Mouse (Mus musculus) lung, postnatal 0 days (tissue): ENCODE results near the gene Zfp691. TPM values are rescaled to one million over a fixed set of nuclear protein-coding genes. Genes with fewer than 3 reads are reported as not detected.

Experiments used
- ATAC-seq: fragments of 200-750 bp; cut with Nextera tagmentation; 2 replicates; pipeline ENCODE4 v1.8.0; 2017; ENCODE audit warnings: moderate library complexity
- DNase-seq: peaks from one replicate; pipeline ENCODE4 v3.0.0-alpha.2; 2016; ENCODE audit warnings: low spot score
- H3K27ac ChIP-seq: fragments of 300-500 bp; sonication (generic); 2 replicates; pipeline ENCODE4 v1.5.1; 2014; ENCODE audit warnings: antibody characterized with exemption, mild to moderate bottlenecking, low read length, mixed read lengths
- H3K27me3 ChIP-seq: fragments of 300-500 bp; sonication (generic); replicated peaks from 2 replicates; pipeline ENCODE4 v1.6.1; 2014; ENCODE audit warnings: low read length, mixed read lengths; ENCODE audit not compliant: insufficient read depth
- H3K36me3 ChIP-seq: fragments of 300-500 bp; sonication (generic); 2 replicates; pipeline ENCODE4 v1.6.1; 2014; ENCODE audit warnings: low read length, mixed read lengths; ENCODE audit not compliant: insufficient read depth
- H3K4me1 ChIP-seq: fragments of 300-500 bp; sonication (generic); 2 replicates; pipeline ENCODE4 v1.6.1; 2014; ENCODE audit warnings: antibody characterized with exemption, low read depth, low read length, mixed read lengths; ENCODE audit not compliant: insufficient read depth
- H3K4me2 ChIP-seq: fragments of 300-500 bp; sonication (generic); replicated peaks from 2 replicates; pipeline ENCODE4 v1.6.1; 2014; ENCODE audit warnings: low read depth, mild to moderate bottlenecking, low read length, moderate library complexity, mixed read lengths
- H3K4me3 ChIP-seq: fragments of 300-500 bp; sonication (generic); 2 replicates; pipeline ENCODE4 v1.5.1; 2014; ENCODE audit warnings: low read depth, low read length
- H3K9ac ChIP-seq: fragments of 300-500 bp; sonication (generic); replicated peaks from 2 replicates; pipeline ENCODE4 v1.6.1; 2014; ENCODE audit warnings: low read depth, mild to moderate bottlenecking
- H3K9me3 ChIP-seq: fragments of 300-500 bp; sonication (generic); 2 replicates; pipeline ENCODE4 v1.6.1; 2016; ENCODE audit warnings: low read length, mixed read lengths
- CTCF ChIP-seq: IDR thresholded peaks from 2 replicates; pipeline ENCODE4 v1.5.1; 2016; ENCODE audit warnings: antibody characterized with exemption, mild to moderate bottlenecking
- EP300 ChIP-seq: IDR thresholded peaks from 2 replicates; pipeline ENCODE4 v1.6.1; 2016; ENCODE audit warnings: antibody characterized with exemption, mild to moderate bottlenecking, control low read depth
- WGBS: fragments of 180-500 bp; shearing (Covaris S2); extraction: QIAGEN DNeasy Blood & Tissue Kit; methylation state at CpG from one replicate; pipeline ENCODE4 v1.1.7; 2014; 5-methylcytosine and 5-hydroxymethylcytosine counted together
- polyA plus RNA-seq: library from polyadenylated mRNA; unstranded; fragments of >200 nt; fragmentation: Nextera tagmentation; extraction: Ambion mirVana; gene quantifications from 2 replicates; pipeline ENCODE4 v1.2.1, GENCODE M21; 2015

Zfp691 gene
- polyA plus RNA-seq, 1 experiment from 2014 or later: 5.8 TPM

- Histone ChIP-seq H3K9me3 (no peaks in the 10 kb centered on the region), H3K4me1 (no peaks in the 10 kb centered on the region), H3K4me2 (no peak overlapping the region), H3K27ac (no peak overlapping the region), H3K27me3 (no peaks in the 10 kb centered on the region), H3K9ac (no peak overlapping the region), H3K36me3 (no peaks in the 10 kb centered on the region), H3K4me3 (no peak overlapping the region)
- ATAC-seq: no peak
- TF ChIP-seq CTCF: peak; percentile 28
- no peak for TF ChIP-seq EP300
- 74% methylated on average over 4 of the region's 4 CpGs for WGBS
- no peak for DNase-seq
Observed at GRCm38 (mm10) chr4:119162990-119163389, 11.0 kb downstream of the Zfp691 start.

DNA sequence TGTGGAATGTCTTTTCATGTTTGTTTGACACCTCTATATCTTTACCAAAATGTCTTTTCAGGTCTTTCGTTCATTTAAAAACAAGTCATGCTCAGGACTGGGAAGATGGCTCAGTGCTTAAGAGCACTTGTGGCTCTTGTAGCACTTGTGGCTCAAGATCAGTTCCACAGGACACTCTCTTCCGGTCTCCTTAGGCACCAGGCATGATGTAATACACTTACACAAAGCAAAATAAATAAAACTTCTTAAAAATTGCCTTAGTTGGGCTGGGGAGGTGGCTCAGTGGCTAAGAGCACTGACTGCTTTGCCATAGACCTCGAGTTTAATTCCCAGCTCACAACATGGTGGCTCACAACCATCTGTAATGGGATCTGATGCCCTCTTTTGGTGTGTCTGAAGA is 12.6 kb downstream of the Zfp691 start:
- Histone ChIP-seq H3K9me3 (no peaks in the 10 kb centered on the region), H3K4me1 (no peaks in the 10 kb centered on the region), H3K4me3 (no peak overlapping the region), H3K36me3 (no peaks in the 10 kb centered on the region), H3K27ac (no peak overlapping the region), H3K9ac (no peak overlapping the region), H3K4me2 (no peak overlapping the region), H3K27me3 (no peaks in the 10 kb centered on the region)
- TF ChIP-seq EP300: peak; percentile 67
- no peak for TF ChIP-seq CTCF
- ATAC-seq: 0 out of 2 replicates have a peak, but pooled peaks have one; percentile 20
- 34% methylated on average over 3 of the region's 3 CpGs for WGBS
- DNase-seq: peak; percentile 75

DNA sequence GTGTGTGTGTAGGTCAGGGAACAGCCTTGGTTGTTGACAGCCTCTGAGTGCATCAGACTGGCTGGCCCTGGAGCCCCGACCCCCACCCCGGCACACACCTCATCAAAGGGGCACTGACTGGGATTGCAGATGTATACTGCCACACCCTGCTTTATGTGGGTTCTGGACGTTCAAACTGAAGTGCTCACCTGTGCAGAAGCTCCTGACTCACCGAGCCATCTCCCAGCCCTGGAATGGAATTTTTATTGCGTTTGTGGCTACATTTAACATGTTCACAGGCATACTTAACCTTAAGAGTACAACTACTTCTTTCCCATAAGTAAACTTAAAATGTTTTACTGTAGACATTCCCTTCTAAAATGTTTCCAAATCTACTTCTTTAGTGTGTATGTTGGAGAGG is 16.1 kb downstream of the Zfp691 start:
- 43% methylated on average over 5 of the region's 5 CpGs for WGBS
- ATAC-seq (peak; percentile 94), DNase-seq (peak; percentile 92)
- Histone ChIP-seq H3K4me3 (no peak overlapping the region), H3K9ac (no peak overlapping the region), H3K4me2 (no peak overlapping the region), H3K27ac (no peak overlapping the region), H3K36me3 (no peaks in the 10 kb centered on the region), H3K9me3 (no peaks in the 10 kb centered on the region), H3K27me3 (no peaks in the 10 kb centered on the region), H3K4me1 (no peaks in the 10 kb centered on the region)
- TF ChIP-seq CTCF (no peak), EP300 (peak; percentile 98)

DNA sequence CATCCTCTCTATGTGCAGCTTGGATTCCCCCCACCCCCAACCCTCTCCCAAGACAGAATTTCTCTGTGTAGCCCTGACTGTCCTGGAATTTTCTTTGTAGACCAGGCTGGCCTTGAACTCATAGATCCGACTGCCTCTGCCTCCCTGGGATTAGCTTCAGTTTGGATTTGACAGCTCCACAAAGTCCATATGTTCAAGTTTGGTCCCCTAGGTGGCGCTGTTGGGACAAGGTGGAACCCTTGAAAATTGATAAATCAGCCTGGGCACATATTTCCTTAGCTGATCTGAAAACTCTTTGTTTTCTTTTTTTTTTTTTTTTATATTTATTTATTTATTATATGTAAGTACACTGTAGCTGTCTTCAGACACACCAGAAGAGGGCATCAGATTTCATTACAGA is 16.8 kb downstream of the Zfp691 start:
- DNase-seq (peak; percentile 43), ATAC-seq (no peak)
- Histone ChIP-seq H3K27me3 (no peaks in the 10 kb centered on the region), H3K9me3 (no peaks in the 10 kb centered on the region), H3K4me1 (no peaks in the 10 kb centered on the region), H3K36me3 (no peaks in the 10 kb centered on the region), H3K27ac (no peak overlapping the region), H3K4me3 (no peak overlapping the region), H3K9ac (no peak overlapping the region), H3K4me2 (no peak overlapping the region)
- 34% methylated on average over 2 of the region's 2 CpGs for WGBS
- peak; percentile 71 for TF ChIP-seq CTCF
- TF ChIP-seq EP300: no peak

DNA sequence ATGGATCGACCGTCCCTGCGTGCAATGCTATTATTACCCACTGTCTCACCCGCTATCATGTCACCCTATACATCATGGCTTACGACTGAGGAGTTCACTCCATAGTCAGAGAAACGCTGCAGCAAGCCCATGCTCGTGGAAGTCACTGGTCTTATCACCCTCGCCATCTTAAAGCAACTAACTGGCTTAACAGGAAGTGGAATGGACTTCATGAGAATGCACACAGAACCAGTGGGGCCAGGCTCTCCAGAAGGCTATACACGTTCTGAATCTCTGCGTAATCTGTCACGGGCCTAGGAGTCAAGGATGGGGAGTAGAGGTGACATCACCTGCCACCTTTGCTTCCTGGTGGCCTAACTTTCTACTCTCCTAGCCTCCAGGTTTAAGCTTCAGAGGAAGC is 25.3 kb downstream of the Zfp691 start:
- no peak for DNase-seq
- no peaks in the 10 kb centered on the region for H3K36me3 ChIP-seq
- H3K4me3 ChIP-seq: no peak overlapping the region
- no peak overlapping the region for H3K27ac ChIP-seq
- no peak overlapping the region for H3K9ac ChIP-seq
- H3K9me3 ChIP-seq: no peaks in the 10 kb centered on the region
- TF ChIP-seq CTCF: no peak
- no peak for TF ChIP-seq EP300
- H3K4me1 ChIP-seq: no peaks in the 10 kb centered on the region
- no peaks in the 10 kb centered on the region for H3K27me3 ChIP-seq
- 57% methylated on average over 11 of the region's 11 CpGs for WGBS
- H3K4me2 ChIP-seq: no peak overlapping the region
- ATAC-seq: no peak

DNA sequence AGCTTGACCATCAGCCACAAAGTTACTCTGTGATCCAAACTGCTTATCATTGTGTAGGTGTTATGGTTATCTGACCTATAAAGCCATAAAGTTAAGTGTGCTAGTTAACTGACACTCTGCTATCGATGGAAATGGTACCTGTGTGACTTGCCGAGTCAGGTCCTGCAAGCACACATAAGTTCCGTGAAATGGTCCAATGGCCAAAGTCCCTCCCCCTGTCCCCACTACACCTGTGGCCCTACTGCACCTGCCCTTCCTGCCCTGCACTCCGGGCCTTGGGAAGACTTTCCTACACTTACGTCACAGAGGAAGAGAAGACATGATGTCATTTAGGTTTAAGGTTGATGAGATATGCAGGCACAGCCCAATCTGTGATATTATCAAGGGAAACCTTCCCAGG is 26.6 kb downstream of the Zfp691 start:
- H3K4me1 ChIP-seq: no peaks in the 10 kb centered on the region
- no peaks in the 10 kb centered on the region for H3K9me3 ChIP-seq
- no peak overlapping the region for H3K4me3 ChIP-seq
- H3K36me3 ChIP-seq: no peaks in the 10 kb centered on the region
- DNase-seq: no peak
- TF ChIP-seq EP300: no peak
- TF ChIP-seq CTCF: no peak
- H3K27me3 ChIP-seq: no peaks in the 10 kb centered on the region
- no peak for ATAC-seq
- no peak overlapping the region for H3K9ac ChIP-seq
- H3K4me2 ChIP-seq: no peak overlapping the region
- 82% methylated on average over 5 of the region's 5 CpGs for WGBS
- no peak overlapping the region for H3K27ac ChIP-seq

DNA sequence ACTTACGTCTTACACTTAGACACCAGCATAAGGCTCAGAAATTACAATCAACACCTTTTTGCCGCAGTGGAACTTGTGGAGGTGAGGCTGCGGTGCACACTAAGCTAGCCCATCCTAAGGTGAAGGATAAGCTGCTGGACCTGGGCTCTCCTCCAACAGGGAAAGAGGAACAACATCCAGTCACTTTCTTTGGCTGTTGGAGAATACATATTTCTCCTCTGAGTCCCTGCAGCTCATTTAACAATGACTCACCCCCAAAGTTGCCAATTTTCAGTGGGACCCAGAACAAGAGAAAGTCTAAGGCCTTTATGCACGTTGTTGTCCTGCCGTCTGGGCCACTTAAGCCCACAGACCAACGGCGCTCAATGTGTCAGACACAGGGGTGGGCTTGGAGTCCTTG is 27.2 kb downstream of the Zfp691 start:
- Histone ChIP-seq H3K36me3 (no peaks in the 10 kb centered on the region), H3K9me3 (no peaks in the 10 kb centered on the region), H3K27me3 (no peaks in the 10 kb centered on the region), H3K4me2 (no peak overlapping the region), H3K9ac (no peak overlapping the region), H3K27ac (no peak overlapping the region), H3K4me3 (no peak overlapping the region), H3K4me1 (no peaks in the 10 kb centered on the region)
- TF ChIP-seq EP300: no peak
- no peak for TF ChIP-seq CTCF
- no peak for DNase-seq
- no peak for ATAC-seq
- WGBS: 73% methylated on average over 7 of the region's 7 CpGs
